In the genomic region with DNA sequence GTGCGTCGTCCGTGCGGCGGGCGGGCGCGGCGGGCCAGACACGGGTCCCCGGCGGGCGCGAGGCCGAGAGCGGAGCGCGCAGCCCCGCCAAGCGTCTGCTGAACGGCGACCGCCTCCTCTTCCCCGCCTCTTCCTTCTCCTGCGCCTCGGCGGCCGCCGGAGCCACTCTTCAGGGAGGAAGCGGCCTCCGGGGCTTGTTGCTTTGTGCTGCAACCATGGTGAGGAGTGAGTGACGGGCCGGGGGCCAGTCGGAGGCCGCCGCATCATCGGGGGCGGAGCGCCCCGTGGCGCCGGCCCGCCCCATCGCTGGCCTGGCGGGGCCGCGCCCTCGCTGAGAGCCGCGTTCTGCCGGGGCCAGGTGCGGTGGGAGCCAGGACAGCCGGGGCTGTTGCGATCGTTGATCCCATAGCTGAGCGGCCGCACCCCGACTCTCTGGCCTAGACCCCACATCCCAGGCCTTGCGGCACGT, we compare ENCODE assay signal across 8 mouse cellular contexts. TPM values are rescaled to one million over a fixed set of nuclear protein-coding genes. Genes with fewer than 3 reads are reported as not detected.
DNase-seq lines count a peak whose midpoint lies in the region; ATAC-seq and TF ChIP-seq lines count a peak whose summit lies in the region.

No protein-coding gene starts in this region.

- H3K4me2 ChIP-seq in forebrain, embryonic 13.5 days: peak overlapping the region; percentile 81
- H3K4me2 ChIP-seq in liver, embryonic 15.5 days: peak overlapping the region; percentile 81
- peak overlapping the region; percentile 80 for H3K4me2 ChIP-seq in neural tube, embryonic 11.5 days (ENCODE audit: low read depth)
- H3K4me2 ChIP-seq in stomach, postnatal 0 days (replicated peaks; ENCODE audit: low read depth): peak overlapping the region; percentile 82

- no peaks in the 10 kb centered on the region for H3K36me3 ChIP-seq in forebrain, embryonic 13.5 days (ENCODE audit: poor library complexity, severe bottlenecking)
- H3K36me3 ChIP-seq in liver, embryonic 15.5 days (replicated peaks): no peaks in the 10 kb centered on the region
- no peaks in the 10 kb centered on the region for H3K36me3 ChIP-seq in neural tube, embryonic 11.5 days (ENCODE audit: control insufficient read depth, insufficient read depth, low read length)
- no peaks in the 10 kb centered on the region for H3K36me3 ChIP-seq in stomach, postnatal 0 days (ENCODE audit: control insufficient read depth, insufficient read depth, low read length)

- TF ChIP-seq EP300 in stomach, postnatal 0 days (optimal IDR thresholded peaks at IDR 0.05): no peak

- peaks cover 38% of the 10 kb centered on the region for H3K4me1 ChIP-seq in forebrain, embryonic 13.5 days
- peaks cover 10% of the 10 kb centered on the region for H3K4me1 ChIP-seq in liver, embryonic 15.5 days (replicated peaks)
- peaks cover 10% of the 10 kb centered on the region for H3K4me1 ChIP-seq in neural tube, embryonic 11.5 days (ENCODE audit: control insufficient read depth, insufficient read depth, low read length)
- H3K4me1 ChIP-seq in stomach, postnatal 0 days (replicated peaks; ENCODE audit: control insufficient read depth, insufficient read depth): peaks cover 9% of the 10 kb centered on the region

- peak; percentile 85 for DNase-seq in ES-CJ7 (ENCODE audit: low read depth, low spot score)
- DNase-seq in heart, postnatal 10 days: peak; percentile 96 to 97
- peak; percentile 95 to 97 for DNase-seq in kidney, postnatal 4 days
- peak; percentile 91 for DNase-seq in neural tube, embryonic 11.5 days (ENCODE audit: low spot score)
- DNase-seq in stomach, postnatal 0 days (ENCODE audit: low spot score): peak; percentile 95

- peak overlapping the region; percentile 97 for H3K27ac ChIP-seq in forebrain, embryonic 13.5 days
- H3K27ac ChIP-seq in liver, embryonic 15.5 days (replicated peaks): peak overlapping the region; percentile 76
- H3K27ac ChIP-seq in neural tube, embryonic 11.5 days (ENCODE audit: low read depth, low read length): peak overlapping the region; percentile 96
- peak overlapping the region; percentile 98 for H3K27ac ChIP-seq in stomach, postnatal 0 days (replicated peaks)

- WGBS in forebrain, embryonic 13.5 days: under 1% methylated on average over 48 of the region's 60 CpGs
- under 1% methylated on average over 53 of the region's 60 CpGs for WGBS in liver, embryonic 15.5 days (ENCODE audit: insufficient replicate concordance)
- WGBS in neural tube, embryonic 11.5 days: under 1% methylated on average over 45 of the region's 60 CpGs
- WGBS in stomach, postnatal 0 days: under 1% methylated on average over 36 of the region's 60 CpGs

- H3K27me3 ChIP-seq in forebrain, embryonic 13.5 days: peaks cover 12% of the 10 kb centered on the region
- H3K27me3 ChIP-seq in liver, embryonic 15.5 days: peaks cover 62% of the 10 kb centered on the region
- H3K27me3 ChIP-seq in neural tube, embryonic 11.5 days (ENCODE audit: control insufficient read depth, insufficient read depth, low read length): peaks cover 4% of the 10 kb centered on the region; the same call in 1 of the 2 replicates
- H3K27me3 ChIP-seq in stomach, postnatal 0 days (ENCODE audit: control insufficient read depth, insufficient read depth, low read length): no peaks in the 10 kb centered on the region

- H3K4me3 ChIP-seq in forebrain, embryonic 13.5 days: peak overlapping the region; percentile 95
- H3K4me3 ChIP-seq in liver, embryonic 15.5 days (replicated peaks): peak overlapping the region; percentile 70
- H3K4me3 ChIP-seq in neural tube, embryonic 11.5 days (ENCODE audit: low read depth, low read length): peak overlapping the region; percentile 86
- H3K4me3 ChIP-seq in stomach, postnatal 0 days (ENCODE audit: low read depth, low read length): peak overlapping the region; percentile 88

- intact Hi-C loops in heart, postnatal 10 days (cut with DNase I): loop anchor here (2.0 to 5.0 kb wide), 3 partner anchors 82 to 300 kb away; no protein-coding TSS in a partner anchor

- peak; percentile 95 for ATAC-seq in cerebellum, adult (ENCODE audit: insufficient number of reproducible peaks, low FRiP score, low TSS enrichment)
- peak; percentile 99 for ATAC-seq in forebrain, embryonic 13.5 days
- ATAC-seq in liver, embryonic 15.5 days (ENCODE audit: insufficient read depth): peak; percentile 92
- peak; percentile 98 for ATAC-seq in neural tube, embryonic 11.5 days (ENCODE audit: insufficient read depth, low FRiP score, low TSS enrichment)
- ATAC-seq in stomach, postnatal 0 days (ENCODE audit: low FRiP score, low TSS enrichment): peak; percentile 98

- peak; percentile 2; the same call in 1 of the 2 replicates for TF ChIP-seq CTCF in stomach, postnatal 0 days (IDR thresholded peaks at IDR 0.05; ENCODE audit: low read depth)

- peak overlapping the region; percentile 95 for H3K9ac ChIP-seq in forebrain, embryonic 13.5 days
- peak overlapping the region; percentile 58 for H3K9ac ChIP-seq in liver, embryonic 15.5 days
- H3K9ac ChIP-seq in neural tube, embryonic 11.5 days (ENCODE audit: low read length): peak overlapping the region; percentile 92
- peak overlapping the region; percentile 93 for H3K9ac ChIP-seq in stomach, postnatal 0 days (ENCODE audit: low read length)

- no peaks in the 10 kb centered on the region for H3K9me3 ChIP-seq in forebrain, embryonic 13.5 days (replicated peaks)
- H3K9me3 ChIP-seq in liver, embryonic 15.5 days (replicated peaks): no peaks in the 10 kb centered on the region
- H3K9me3 ChIP-seq in neural tube, embryonic 11.5 days (ENCODE audit: control insufficient read depth, low read length): no peaks in the 10 kb centered on the region
- H3K9me3 ChIP-seq in stomach, postnatal 0 days (ENCODE audit: control insufficient read depth, low read length): no peaks in the 10 kb centered on the region

RNA-seq across cellular contexts. Expression of gene Rapgef2, which starts 0.8 kb away (rescaled TPM):
- polyA plus RNA-seq in forebrain, embryonic 13.5 days (2015; fragmentation: Nextera tagmentation; extraction: Ambion mirVana): 7.5 and 7.7 TPM in 2 replicates
- total RNA-seq in heart, postnatal 10 days (2021): 10 to 100 TPM; 40.2 to 51.6 TPM
- 1.0 and 1.6 TPM in 2 replicates for polyA plus RNA-seq in liver, embryonic 15.5 days (2015; fragmentation: Nextera tagmentation; extraction: Ambion mirVana)
- polyA plus RNA-seq in neural tube, embryonic 11.5 days (2014; fragmentation: Nextera tagmentation; extraction: Ambion mirVana): 7.3 and 7.5 TPM in 2 replicates
- 2.3 and 2.4 TPM in 2 replicates for polyA plus RNA-seq in stomach, postnatal 0 days (2015; fragmentation: Nextera tagmentation; extraction: Ambion mirVana)

RNA-seq across cellular contexts. Expression of gene Gm17359, which starts 49.3 kb away (rescaled TPM):
- polyA plus RNA-seq in forebrain, embryonic 13.5 days (2015; fragmentation: Nextera tagmentation; extraction: Ambion mirVana): not detected in 2 replicates
- not detected for total RNA-seq in heart, postnatal 10 days (2021)
- 0.05 TPM in 1 of 2 replicates, not detected in the other for polyA plus RNA-seq in liver, embryonic 15.5 days (2015; fragmentation: Nextera tagmentation; extraction: Ambion mirVana)
- 0.31 TPM in 1 of 2 replicates, not detected in the other for polyA plus RNA-seq in neural tube, embryonic 11.5 days (2014; fragmentation: Nextera tagmentation; extraction: Ambion mirVana)
- polyA plus RNA-seq in stomach, postnatal 0 days (2015; fragmentation: Nextera tagmentation; extraction: Ambion mirVana): 0.12 TPM in 1 of 2 replicates, not detected in the other

Comparison
In these comparisons a context has a peak if more than half of its experiments do, and no peak if none do; other contexts are left out.
1. Peak in every context shown above with its lines: DNase-seq, ATAC-seq, H3K4me3 ChIP-seq and H3K27ac ChIP-seq.